Mouse (Mus musculus) heart, adult 8-10 months (tissue): Measurements from ENCODE around the gene Ctso. TPM values are rescaled to one million over a fixed set of nuclear protein-coding genes. Genes with fewer than 3 reads are reported as not detected.
A peak's percentile ranks its signal among the peaks of the same experiment; 100 is the strongest.

ENCODE experiments used
- DNase-seq: peaks from one replicate; pipeline ENCODE4 v3.0.0; 2022; ENCODE audit warnings: low spot score
- total RNA-seq, 4 experiments: library from RNA; stranded (reverse); gene quantifications; 2 replicates each; pipeline ENCODE4 v1.2.4; 2022

Ctso gene
- total RNA-seq, 4 experiments from 2014 or later: 7.5 to 10.5 (median 8.9) TPM

DNA sequence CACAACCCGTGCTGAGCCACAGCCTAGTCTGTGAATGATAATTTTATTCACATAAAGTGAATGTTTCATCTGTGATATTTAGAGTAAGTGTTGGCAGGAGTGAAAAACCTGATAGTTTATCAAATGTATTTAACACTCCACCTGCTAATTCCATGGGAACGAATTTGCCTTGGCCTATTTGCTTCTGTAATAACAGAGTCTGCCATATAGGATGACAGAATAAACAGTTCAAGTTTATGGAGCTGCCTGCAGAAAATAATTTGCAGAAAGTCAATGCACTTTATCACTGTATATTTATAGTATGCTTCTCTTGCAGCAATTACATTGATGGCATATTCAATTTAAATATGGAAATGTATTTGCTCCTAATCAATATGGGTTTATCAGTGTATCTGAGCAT lies 19.4 kb downstream of the Ctso start:
- no peak for DNase-seq

DNA sequence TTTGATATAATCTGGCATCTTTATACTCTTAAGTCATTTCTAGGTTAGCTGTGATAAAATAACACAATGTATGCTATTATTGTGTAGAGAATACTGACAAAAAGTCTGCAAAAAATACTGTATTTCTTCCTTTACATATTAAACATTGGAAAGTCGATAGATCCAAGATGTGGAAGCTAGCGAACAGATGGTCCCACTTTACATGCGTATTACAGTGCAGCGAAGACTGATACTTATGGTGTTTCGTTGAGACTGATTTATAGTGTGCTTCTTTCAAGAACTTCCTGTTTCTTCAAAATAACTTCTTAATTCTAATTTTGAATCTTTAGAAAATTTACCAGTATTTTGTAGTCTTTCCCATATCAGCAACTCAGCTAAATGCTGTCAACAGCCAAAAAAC lies 25.1 kb downstream of the Ctso start:
- no peak for DNase-seq

- DNase-seq: no peak
Measured at GRCm38 (mm10) chr3:81961336-81961735, 28.9 kb downstream of the Ctso start.

GRCm38 (mm10) chr3:81963768-81964167 lies 31.4 kb downstream of the Ctso start:
- no peak for DNase-seq

DNA sequence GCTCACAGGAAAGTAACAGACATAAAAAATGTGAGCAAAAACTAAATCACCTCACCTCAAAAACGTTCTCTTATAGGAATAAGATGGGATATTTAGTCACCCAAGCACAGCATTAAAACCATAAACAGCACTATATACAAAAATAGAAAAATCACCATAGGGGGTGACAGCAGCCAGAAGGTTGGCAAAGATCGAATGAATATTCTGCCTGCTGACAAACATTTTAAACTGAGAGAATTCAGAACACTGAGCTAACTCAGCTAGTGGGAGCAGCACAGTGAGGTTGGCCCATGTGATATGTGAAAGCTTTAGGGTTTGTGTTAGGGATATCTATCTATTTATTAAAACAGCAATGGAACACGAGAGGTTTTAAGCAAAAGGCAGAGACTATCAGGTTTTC lies 32.2 kb downstream of the Ctso start:
- DNase-seq: no peak

DNA sequence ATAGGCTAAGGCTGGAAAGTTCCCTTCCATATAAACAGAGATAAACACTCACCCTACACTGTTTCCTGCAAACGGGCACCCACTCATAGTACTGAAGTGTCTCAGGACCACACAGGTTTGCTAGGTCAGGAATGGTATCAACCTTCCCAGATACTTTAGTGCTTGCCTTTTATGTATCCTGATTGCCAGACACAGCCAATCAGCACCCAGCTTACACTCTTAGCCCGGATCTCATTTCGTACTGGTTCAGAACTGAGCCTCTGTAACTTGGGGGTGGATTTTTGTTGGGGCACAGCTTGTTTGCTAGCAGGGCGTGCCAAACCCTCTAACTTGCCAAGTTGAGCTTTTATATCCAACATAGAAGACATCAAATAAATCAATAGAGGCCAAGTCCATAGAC lies 43.2 kb downstream of the Ctso start:
- DNase-seq: no peak

DNA sequence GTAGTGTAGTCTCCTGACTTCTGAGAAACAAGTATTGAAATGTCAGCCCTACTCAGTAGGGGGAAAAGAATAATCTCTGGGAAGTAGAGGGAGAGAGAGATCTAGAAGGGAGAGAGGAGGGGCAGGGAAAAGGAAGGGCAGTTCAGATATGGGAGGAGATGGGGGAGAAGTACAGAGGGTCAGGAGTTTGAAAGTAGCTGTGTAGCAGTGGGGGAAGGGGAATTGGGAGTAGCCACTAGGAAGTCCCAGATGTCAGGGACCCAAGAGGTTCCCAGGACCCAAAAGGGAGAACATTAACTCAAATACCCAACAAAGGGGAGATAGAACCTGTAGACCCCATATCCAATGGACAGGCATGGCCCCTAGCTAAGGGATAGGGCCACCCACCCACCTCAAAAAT lies 43.7 kb downstream of the Ctso start, which contains the start of gene Tdo2:
Gene Tdo2, minus strand, starts transcription at position 101 of the 400 bp plus-strand sequence.
- DNase-seq: no peak

DNA sequence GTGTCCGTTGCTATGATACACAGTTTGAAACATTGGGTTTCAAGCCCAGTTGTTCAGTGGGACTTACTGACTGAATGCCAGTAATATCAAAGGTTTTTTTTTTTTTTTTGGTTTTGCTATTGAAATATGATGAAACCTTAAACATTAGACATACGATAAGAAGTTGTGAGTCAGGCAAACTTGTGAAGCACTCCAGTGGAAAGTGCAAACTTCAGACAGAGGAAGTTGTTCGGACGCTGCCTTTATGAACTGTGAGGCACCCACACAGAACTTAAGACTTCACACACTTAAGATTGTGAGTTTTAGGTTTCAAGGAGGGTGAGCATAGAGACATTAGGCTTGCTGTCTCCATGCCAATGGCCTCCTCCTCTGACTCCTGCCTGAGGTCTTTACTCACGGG lies 49.2 kb downstream of the Ctso start:
- no peak for DNase-seq

DNA sequence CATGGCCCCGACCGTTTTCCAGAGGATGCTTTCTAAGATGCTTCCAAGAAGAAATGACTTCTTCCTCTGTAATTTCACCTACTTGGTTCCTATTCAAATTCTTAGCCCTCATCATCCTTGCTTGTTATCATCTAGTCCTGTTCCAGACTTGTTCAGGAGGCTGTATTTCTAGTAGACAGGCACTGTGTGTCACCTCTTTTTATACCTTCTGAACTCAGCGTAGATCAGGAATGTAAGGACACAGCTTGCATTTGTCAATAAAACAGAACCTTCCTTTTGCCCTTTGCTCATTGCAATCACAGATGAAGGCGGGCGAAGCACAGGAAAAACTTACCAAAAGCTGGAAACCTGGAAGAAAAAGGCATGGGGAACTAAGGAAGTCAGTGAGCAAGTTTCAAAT lies 49.6 kb downstream of the Ctso start, which contains the start of gene Asic5:
Gene Asic5, plus strand, starts transcription at position 301 of the 400 bp plus-strand sequence.
- DNase-seq: no peak

- DNase-seq: no peak
Measured at GRCm38 (mm10) chr3:81983120-81983895, 50.9 kb downstream of the Ctso start.

DNA sequence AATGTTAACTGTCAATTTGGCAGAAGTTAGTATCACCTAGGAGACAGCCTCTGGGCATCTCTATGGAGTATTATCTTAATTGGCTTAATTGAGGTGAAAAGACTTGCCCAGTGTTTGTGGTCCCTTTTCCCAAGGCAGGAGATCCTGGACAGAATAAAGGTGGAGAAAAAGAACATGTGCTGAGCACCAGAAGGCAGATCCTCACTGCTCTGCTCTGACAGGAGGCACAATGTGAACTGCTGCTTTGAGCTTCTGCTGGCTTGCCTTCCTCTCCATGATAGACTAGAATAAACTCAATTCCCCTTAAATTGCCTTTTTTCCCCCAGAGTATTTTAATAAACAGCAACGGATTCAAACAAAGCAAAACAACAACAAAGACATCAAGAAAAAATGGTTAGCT lies 52.7 kb downstream of the Ctso start:
- no peak for DNase-seq

DNA sequence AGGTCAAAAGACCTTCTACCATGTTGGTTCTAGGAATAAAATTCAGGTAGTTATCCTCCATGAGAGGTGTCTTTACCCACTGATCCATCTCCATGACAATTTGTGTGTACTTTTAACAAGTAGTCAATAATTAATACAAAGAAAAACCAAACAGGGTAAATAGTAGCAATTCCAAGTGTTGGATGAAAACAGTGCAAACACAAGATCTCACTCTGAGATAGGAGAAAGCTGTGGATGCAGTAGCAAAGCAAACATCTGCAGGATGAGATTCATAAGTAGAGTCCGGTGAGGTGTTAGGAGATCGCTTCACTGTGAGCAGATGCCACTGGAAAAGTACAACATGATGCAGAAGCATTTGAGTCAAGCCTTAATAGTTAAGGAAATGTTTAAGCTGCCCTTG lies 53.7 kb downstream of the Ctso start:
- no peak for DNase-seq

GRCm38 (mm10) chr3:81987628-81988027 lies 55.2 kb downstream of the Ctso start:
- DNase-seq: no peak

GRCm38 (mm10) chr3:81989692-81990141 lies 57.3 kb downstream of the Ctso start:
- peak; percentile 2 for DNase-seq

- DNase-seq: no peak
Measured at GRCm38 (mm10) chr3:81990531-81990930, 58.1 kb downstream of the Ctso start.

- DNase-seq: no peak
Measured at GRCm38 (mm10) chr3:81995371-81995770, 63.0 kb downstream of the Ctso start.

GRCm38 (mm10) chr3:81995988-81996387 lies 63.6 kb downstream of the Ctso start:
- DNase-seq: peak; percentile 24

Other genes with a start within 250 kb of the Ctso start
- under 1 TPM in 1 of 4 experiments, not detected in 3; 0.11 TPM for gene Tdo2, start 43.6 kb downstream of the Ctso start, total RNA-seq
- gene Asic5, start 49.7 kb downstream of the Ctso start, total RNA-seq: not detected
- 10 to 100 TPM; 10.7 to 12.6 (median 11.0) TPM for gene Gucy1b1, start 142.1 kb downstream of the Ctso start, total RNA-seq
- 10 to 100 TPM; 13.8 to 19.0 (median 15.7) TPM for gene Gucy1a1, start 213.2 kb downstream of the Ctso start, total RNA-seq